Mouse (Mus musculus) hindbrain, embryonic 12.5 days (tissue): ENCODE results near the gene Foxm1. TPM values are rescaled to one million over a fixed set of nuclear protein-coding genes. Genes with fewer than 3 reads are reported as not detected.
A peak's percentile ranks its signal among the peaks of the same experiment; 100 is the strongest.

Experiments
- ATAC-seq: fragments of 200-750 bp; cut with Nextera tagmentation; 2 replicates; pipeline ENCODE4 v1.8.0; 2017; ENCODE audit warnings: moderate TSS enrichment; ENCODE audit not compliant: low FRiP score
- H3K27ac ChIP-seq: fragments of 300-500 bp; sonication (generic); 2 replicates; pipeline ENCODE4 v1.5.1; 2016; ENCODE audit warnings: mild to moderate bottlenecking
- H3K27me3 ChIP-seq: fragments of 300-500 bp; sonication (generic); 2 replicates; pipeline ENCODE4 v1.6.1; 2016; ENCODE audit warnings: mild to moderate bottlenecking
- H3K36me3 ChIP-seq: fragments of 300-500 bp; sonication (generic); 2 replicates; pipeline ENCODE4 v1.6.1; 2016; ENCODE audit warnings: mild to moderate bottlenecking
- H3K4me1 ChIP-seq: fragments of 300-500 bp; sonication (generic); 2 replicates; pipeline ENCODE4 v1.6.1; 2016
- H3K4me2 ChIP-seq: fragments of 300-500 bp; sonication (generic); replicated peaks from 2 replicates; pipeline ENCODE4 v1.6.1; 2016; ENCODE audit warnings: mild to moderate bottlenecking
- H3K4me3 ChIP-seq: fragments of 300-500 bp; sonication (generic); 2 replicates; pipeline ENCODE4 v1.5.1; 2016; ENCODE audit warnings: mild to moderate bottlenecking
- H3K9ac ChIP-seq: fragments of 300-500 bp; sonication (generic); 2 replicates; pipeline ENCODE4 v1.6.1; 2016; ENCODE audit warnings: mild to moderate bottlenecking, moderate library complexity
- H3K9me3 ChIP-seq: fragments of 300-500 bp; sonication (generic); replicated peaks from 2 replicates; pipeline ENCODE4 v1.6.1; 2016; ENCODE audit warnings: mild to moderate bottlenecking
- WGBS: fragments of 180-500 bp; shearing (Covaris S2); methylation state at CpG from one replicate; pipeline ENCODE4 v1.1.7; 2016; 5-methylcytosine and 5-hydroxymethylcytosine counted together
- polyA plus RNA-seq: library from polyadenylated mRNA; unstranded; fragments of >200 nt; fragmentation: Nextera tagmentation; extraction: Ambion mirVana; gene quantifications from 2 replicates; pipeline ENCODE4 v1.2.1, GENCODE M21; 2016

The Foxm1 gene
- polyA plus RNA-seq, 1 experiment from 2014 or later, result 40.3 TPM

DNA sequence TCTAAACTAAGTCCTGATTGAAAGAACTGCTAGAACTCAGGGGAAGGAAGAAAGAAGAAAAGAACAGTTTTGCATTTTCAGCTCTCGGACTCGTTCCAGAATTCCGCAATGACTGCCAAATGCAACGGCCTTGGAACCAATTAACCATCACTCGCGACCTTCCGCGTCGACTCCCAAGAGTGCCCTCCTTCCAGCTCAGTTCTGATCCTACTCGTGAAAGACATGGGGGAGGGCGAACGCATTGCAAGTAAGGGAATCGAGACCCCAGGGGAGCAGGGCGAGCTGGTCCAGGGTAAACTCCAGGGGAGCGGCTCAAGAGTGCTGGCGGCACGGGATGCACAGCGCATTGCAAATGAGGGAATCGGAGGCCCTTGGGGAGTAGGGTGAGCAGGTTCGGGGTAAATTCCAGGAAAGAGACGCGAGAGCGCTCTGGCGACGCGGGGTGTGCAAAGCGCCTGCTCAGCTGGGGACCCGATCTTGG, 7.5 kb upstream of the Foxm1 start:
- H3K4me3 ChIP-seq, result peak overlapping the region; percentile 81
- H3K9ac ChIP-seq, result peak overlapping the region; percentile 85
- 0% methylated on average over 28 of the region's 28 CpGs for WGBS
- no peaks in the 10 kb centered on the region for H3K27me3 ChIP-seq
- H3K9me3 ChIP-seq, result no peaks in the 10 kb centered on the region
- ATAC-seq, result peak; percentile 79
- H3K4me2 ChIP-seq, result peak overlapping the region; percentile 71
- H3K36me3 ChIP-seq, result peaks cover 30% of the 10 kb centered on the region
- H3K27ac ChIP-seq, result peak overlapping the region; percentile 91
- H3K4me1 ChIP-seq, result peaks cover 17% of the 10 kb centered on the region

DNA sequence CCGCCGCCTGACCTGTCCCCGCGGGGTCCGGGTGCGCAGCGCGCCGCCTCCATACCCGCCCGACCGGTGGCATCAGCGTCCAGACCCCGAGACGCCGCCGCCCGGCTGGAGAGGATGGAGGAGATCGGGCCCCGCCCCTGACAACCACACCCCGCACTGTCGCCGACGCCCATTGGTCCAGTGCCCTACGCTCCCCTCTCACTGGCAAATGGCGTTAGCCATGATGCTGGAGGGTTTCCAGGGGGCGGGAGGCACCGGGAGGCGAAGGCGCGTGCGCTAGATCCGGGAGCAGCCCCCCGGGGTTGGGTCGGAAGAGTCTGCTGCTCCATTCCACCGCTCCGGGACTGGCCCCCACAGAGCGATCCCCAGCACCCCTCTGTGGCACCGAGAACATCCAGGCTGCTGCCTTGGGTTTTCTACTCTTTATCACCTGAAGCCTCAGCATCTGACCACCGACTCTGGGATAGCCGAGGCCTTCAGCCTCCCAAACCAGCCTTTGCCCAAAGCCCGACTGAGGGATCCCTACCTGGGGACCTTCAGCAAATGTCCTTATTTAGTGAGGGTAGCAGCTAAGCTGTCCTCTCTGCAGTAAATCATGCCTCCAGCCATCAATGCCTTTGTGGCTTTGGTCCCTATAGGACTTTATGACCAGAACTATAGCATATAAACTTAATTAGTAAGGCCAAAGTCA, 6.9 kb upstream of the Foxm1 start, which contains the start of gene Tulp3:
TSS of gene Tulp3 (minus strand) at position 126 of the 691 bp plus-strand sequence.
- Histone ChIP-seq H3K4me3 (peak within 1 kb of the TSS; percentile 81), H3K9ac (peak within 1 kb of the TSS; percentile 85), H3K4me2 (peak within 1 kb of the TSS; percentile 71), H3K36me3 (peaks cover 23% of the 10 kb centered on the region), H3K27ac (peak within 1 kb of the TSS; percentile 91), H3K9me3 (no peaks in the 10 kb centered on the region), H3K4me1 (peaks cover 23% of the 10 kb centered on the region), H3K27me3 (no peaks in the 10 kb centered on the region)
- peak; percentile 99 for ATAC-seq
- WGBS, result under 1% methylated on average over 42 of the region's 42 CpGs

DNA sequence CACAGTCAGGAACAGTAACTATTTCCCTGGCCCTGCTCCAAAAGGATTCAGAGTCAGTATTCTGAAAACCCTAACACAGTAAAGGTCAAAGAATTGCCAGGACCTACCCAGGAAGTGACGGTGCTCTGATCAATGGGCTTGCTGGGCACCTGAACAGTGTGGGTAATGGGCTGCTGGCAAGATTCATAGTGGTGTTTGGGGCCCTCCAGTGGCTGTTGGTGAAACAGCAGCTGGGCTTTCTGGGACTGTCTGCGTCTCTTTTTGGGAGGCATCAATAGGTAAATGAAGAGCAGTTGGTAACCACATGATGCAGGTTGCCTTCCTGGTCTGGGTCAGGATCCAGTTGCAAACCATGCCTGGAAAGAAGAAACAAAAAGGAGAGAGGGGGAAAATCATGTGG, 3.8 kb upstream of the Foxm1 start:
- H3K4me3 ChIP-seq, result no peak overlapping the region
- WGBS, result 15% methylated on average over 2 of the region's 2 CpGs
- no peak for ATAC-seq
- no peaks in the 10 kb centered on the region for H3K27me3 ChIP-seq
- no peak overlapping the region for H3K9ac ChIP-seq
- peaks cover 35% of the 10 kb centered on the region for H3K4me1 ChIP-seq
- no peak overlapping the region for H3K4me2 ChIP-seq
- H3K27ac ChIP-seq, result no peak overlapping the region
- H3K36me3 ChIP-seq, result peaks cover 21% of the 10 kb centered on the region
- no peaks in the 10 kb centered on the region for H3K9me3 ChIP-seq

DNA sequence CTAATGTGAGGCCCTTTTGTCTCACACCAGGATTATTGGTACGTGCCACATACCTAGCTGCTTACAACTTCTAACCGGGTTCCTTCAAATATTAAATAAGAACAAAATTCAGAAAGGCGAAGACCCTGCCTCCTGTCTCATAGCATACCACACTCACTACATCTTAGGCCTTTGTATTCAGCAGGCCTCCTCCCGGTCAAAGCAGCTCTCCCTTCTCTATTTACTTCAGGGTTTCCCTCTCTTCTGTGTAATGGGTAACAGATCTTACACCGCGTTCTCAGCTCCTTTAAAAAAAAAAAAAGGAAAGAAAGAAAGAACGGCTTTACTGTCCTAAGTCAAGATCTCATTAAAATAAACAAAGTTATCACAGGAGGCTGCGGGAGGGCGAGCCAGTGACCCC, 866 bp upstream of the Foxm1 start:
- 21% methylated on average over 9 of the region's 9 CpGs for WGBS
- no peak for ATAC-seq
- H3K4me1 ChIP-seq, result peaks cover 27% of the 10 kb centered on the region

DNA sequence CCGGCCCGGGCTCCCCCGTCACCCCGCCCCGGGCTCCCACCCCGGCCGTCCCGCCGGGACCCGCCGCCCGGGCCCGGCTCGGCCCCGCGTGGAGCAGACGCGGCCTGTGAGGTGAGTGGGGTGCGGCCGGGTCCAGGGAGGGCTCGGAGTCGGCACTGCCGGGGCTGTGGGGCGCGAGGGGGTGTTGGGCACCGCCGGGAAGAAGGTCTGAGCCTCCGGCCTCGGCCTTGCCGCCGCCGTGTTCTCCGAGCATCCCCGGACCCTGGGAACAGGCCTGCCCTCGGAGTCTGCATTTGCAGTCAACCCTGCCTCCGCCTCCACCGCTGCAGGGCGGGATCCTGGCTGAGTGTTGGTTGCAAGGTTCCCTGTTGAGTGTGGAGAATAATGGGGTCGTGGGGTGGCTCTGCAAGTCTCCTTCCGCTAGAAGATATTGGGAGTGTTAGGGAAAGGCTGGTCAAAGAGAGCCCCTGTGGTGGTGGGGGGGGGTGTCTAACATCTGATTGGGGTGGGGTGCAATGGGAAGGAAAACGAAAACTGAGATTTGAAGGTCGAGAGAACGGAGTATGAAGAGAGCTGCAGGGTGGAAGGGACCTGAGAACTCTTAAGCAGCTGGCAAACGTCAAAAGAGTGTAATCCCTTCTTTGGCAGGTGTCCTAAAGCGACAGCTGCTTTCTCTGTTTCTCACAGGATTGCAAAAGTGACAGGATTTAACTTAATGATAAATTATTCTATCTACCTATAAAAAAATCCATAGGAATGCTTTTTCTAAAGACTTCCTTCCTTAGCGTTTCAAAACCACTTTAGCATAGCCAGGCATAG, 449 bp downstream of the Foxm1 start:
- H3K4me1 ChIP-seq, result peaks cover 27% of the 10 kb centered on the region
- no peaks in the 10 kb centered on the region for H3K9me3 ChIP-seq
- ATAC-seq, result no peak; the same call in none of the 2 replicates

More for the DNA sequence above, 866 bp upstream of the Foxm1 start:
- Histone ChIP-seq H3K9ac (peak overlapping the region; percentile 91), H3K4me2 (peak overlapping the region; percentile 95), H3K36me3 (peaks cover 32% of the 10 kb centered on the region), H3K27ac (peak overlapping the region; percentile 93), H3K4me3 (peak overlapping the region; percentile 89), H3K27me3 (no peaks in the 10 kb centered on the region), H3K9me3 (no peaks in the 10 kb centered on the region)

DNA sequence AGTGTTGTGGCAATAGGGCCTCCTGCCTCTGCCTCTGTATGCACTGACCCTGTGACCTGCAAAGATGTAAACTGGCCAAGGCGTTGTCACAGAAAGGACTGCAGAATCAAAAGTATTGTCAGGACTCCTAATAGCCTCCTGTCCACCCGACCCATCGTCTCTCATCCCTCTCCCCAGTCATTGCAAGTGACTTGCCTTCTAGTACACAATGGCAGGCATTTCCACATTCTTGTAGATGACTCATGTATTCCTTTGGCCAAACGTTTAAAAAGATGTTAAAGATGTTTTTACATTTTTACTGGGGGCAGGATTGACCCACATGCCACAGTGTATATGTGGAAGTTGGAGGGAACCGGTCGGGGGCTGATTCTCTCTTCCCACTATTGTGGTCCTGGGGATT, 2.0 kb downstream of the Foxm1 start:
- Histone ChIP-seq H3K4me2 (no peak overlapping the region), H3K4me1 (peaks cover 27% of the 10 kb centered on the region), H3K9ac (no peak overlapping the region), H3K9me3 (no peaks in the 10 kb centered on the region), H3K27me3 (no peaks in the 10 kb centered on the region), H3K27ac (no peak overlapping the region), H3K4me3 (no peak overlapping the region), H3K36me3 (peaks cover 36% of the 10 kb centered on the region)
- 73% methylated on average over 6 of the region's 6 CpGs for WGBS
- no peak for ATAC-seq

More for the DNA sequence above, 449 bp downstream of the Foxm1 start:
- H3K27me3 ChIP-seq, result no peaks in the 10 kb centered on the region
- peaks cover 29% of the 10 kb centered on the region for H3K36me3 ChIP-seq
- peak overlapping the region; percentile 89 for H3K4me3 ChIP-seq
- peak overlapping the region; percentile 93 for H3K27ac ChIP-seq
- H3K9ac ChIP-seq, result peak overlapping the region; percentile 91
- WGBS, result 1% methylated on average over 46 of the region's 46 CpGs
- peak overlapping the region; percentile 95 for H3K4me2 ChIP-seq

DNA sequence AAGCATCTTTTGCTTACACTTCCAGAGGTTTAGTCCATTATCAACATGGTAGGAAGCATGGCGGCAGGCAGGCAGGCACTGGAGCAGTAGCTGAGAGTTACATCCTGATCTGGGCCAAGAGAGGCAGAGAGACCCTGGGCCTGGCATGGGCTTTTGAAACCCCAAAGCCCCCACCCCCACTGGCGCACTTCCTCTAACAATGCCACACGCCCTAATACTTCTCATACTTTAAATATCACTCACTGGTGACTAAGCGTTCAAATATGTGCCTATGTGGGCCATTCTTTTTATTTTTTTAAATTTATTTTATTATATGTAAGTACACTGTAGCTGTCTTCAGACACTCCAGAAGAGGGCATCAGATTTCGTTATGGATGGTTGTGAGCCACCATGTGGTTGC, 3.7 kb downstream of the Foxm1 start:
- Histone ChIP-seq H3K36me3 (peaks cover 53% of the 10 kb centered on the region), H3K4me1 (peaks cover 13% of the 10 kb centered on the region), H3K4me2 (no peak overlapping the region), H3K9me3 (no peaks in the 10 kb centered on the region), H3K27me3 (no peaks in the 10 kb centered on the region), H3K4me3 (no peak overlapping the region), H3K27ac (no peak overlapping the region), H3K9ac (no peak overlapping the region)
- WGBS, result 89% methylated on average over 5 of the region's 5 CpGs
- no peak for ATAC-seq

DNA sequence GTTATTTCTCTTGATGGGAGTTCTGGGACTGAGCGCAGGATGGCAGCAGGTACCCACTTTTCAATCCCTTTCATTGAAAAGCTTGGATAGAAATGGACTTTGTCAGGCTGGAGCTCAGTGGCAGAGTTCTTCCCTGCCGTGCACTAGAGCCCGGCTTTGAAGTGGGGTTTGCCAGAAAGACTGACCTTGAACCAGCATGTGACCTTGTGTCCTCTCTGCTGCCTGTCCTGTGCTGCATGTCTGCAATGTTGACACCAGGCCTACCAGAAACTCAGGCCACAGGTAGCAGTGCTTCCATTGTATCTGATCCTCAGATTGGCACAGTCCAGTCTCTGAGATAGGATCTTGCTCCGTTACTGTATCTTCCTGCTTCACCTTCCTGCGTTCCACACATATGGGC, 7.3 kb downstream of the Foxm1 start:
- ATAC-seq, result no peak
- Histone ChIP-seq H3K4me2 (no peak overlapping the region), H3K27ac (no peak overlapping the region), H3K27me3 (no peaks in the 10 kb centered on the region), H3K9ac (no peak overlapping the region), H3K9me3 (no peaks in the 10 kb centered on the region), H3K36me3 (peaks cover 78% of the 10 kb centered on the region), H3K4me1 (peaks cover 7% of the 10 kb centered on the region), H3K4me3 (no peak overlapping the region)
- 92% methylated on average over 5 of the region's 5 CpGs for WGBS

DNA sequence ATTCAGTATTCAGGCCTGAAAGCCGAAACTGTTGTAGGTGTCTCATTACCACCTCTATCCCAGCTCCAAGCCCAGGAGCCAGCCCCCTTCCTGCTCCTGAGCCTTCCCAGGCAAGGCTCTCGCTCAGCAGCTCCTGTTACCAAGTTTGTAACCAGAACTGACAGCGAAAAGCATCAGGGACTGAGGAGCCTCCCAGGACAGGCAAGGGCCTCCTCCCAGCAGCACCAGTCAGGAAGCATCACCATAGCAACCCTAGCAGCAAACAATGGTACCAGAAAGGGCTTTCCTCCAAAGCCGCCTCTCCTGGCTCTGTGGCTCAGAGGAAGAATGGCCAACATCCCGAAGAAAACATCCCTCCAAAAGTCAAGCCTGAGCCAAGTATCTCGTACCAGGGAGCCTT, 12.4 kb downstream of the Foxm1 start, which contains the start of the genes Tex52 and Gm44596:
TSS of gene Tex52 (plus strand) at position 265 of the 400 bp plus-strand sequence.
TSS of gene Gm44596 (plus strand) at position 312 of the 400 bp plus-strand sequence.
- ATAC-seq, result peak; percentile 77
- peak within 1 kb of the TSS; percentile 70 for H3K27ac ChIP-seq
- H3K36me3 ChIP-seq, result peaks cover 43% of the 10 kb centered on the region
- 15% methylated on average over 6 of the region's 6 CpGs for WGBS
- no peaks in the 10 kb centered on the region for H3K9me3 ChIP-seq
- no peak within 1 kb of the TSS for H3K4me2 ChIP-seq
- no peak within 1 kb of the TSS for H3K4me3 ChIP-seq
- H3K9ac ChIP-seq, result 0 out of 2 replicates have a peak within 1 kb of the TSS, but pooled peaks have one; percentile 13
- H3K4me1 ChIP-seq, result peaks cover 10% of the 10 kb centered on the region
- no peaks in the 10 kb centered on the region for H3K27me3 ChIP-seq

- H3K4me2 ChIP-seq, result no peak overlapping the region
- no peak for ATAC-seq
- no peak overlapping the region for H3K4me3 ChIP-seq
- H3K36me3 ChIP-seq, result peaks cover 30% of the 10 kb centered on the region
- H3K9me3 ChIP-seq, result no peaks in the 10 kb centered on the region
- no peak overlapping the region for H3K27ac ChIP-seq
- 91% methylated on average over 17 of the region's 17 CpGs for WGBS
- H3K27me3 ChIP-seq, result no peaks in the 10 kb centered on the region
- peaks cover 10% of the 10 kb centered on the region for H3K4me1 ChIP-seq
- no peak overlapping the region for H3K9ac ChIP-seq
Measured at GRCm38 (mm10) chr6:128376371-128377085, 13.8 kb downstream of the Foxm1 start.

DNA sequence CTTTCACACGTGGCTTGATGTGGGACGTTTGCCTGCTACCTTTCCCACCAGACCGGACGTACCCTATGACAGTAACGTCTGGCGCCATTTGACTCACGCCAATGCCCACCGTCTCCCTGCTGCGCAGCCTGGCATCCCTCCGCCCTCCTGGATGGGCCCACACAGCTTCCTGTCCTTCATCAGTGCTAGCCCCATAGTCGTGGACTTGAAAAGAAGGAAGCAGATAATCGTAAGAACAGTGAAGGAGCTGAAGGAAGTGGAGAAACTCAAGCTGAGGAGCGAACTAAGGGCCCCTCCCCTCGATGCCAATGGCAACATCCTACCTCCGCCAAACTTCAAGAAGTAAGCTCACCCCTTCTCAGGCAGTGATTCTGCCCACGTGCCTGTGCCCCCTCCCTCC, 16.9 kb downstream of the Foxm1 start:
- Histone ChIP-seq H3K27me3 (no peaks in the 10 kb centered on the region), H3K36me3 (0 out of 2 replicates have a peak, but pooled peaks cover 6% of the 10 kb centered on the region), H3K9me3 (no peaks in the 10 kb centered on the region), H3K4me1 (peaks cover 7% of the 10 kb centered on the region), H3K4me3 (no peak overlapping the region), H3K9ac (no peak overlapping the region), H3K4me2 (no peak overlapping the region), H3K27ac (no peak overlapping the region)
- 82% methylated on average over 16 of the region's 16 CpGs for WGBS
- no peak for ATAC-seq
